Mouse (Mus musculus): ENCODE results near the gene Hormad2. TPM values are rescaled to one million over a fixed set of nuclear protein-coding genes. Genes with fewer than 3 reads are reported as not detected.
A peak's percentile ranks its signal among the peaks of the same experiment; 100 is the strongest.

Gene Hormad2
- total RNA-seq, 2 experiments from 2014 or later: not detected

GRCm38 (mm10) chr11:4320876-4321275 lies 120.0 kb downstream of the Hormad2 start:
- Histone ChIP-seq H3K27ac (no peak overlapping the region), H3K4me3 (no peak overlapping the region)
- intact Hi-C loops (cut with DNase I): no loop called here
- no peak for DNase-seq
- TF ChIP-seq CTCF (IDR thresholded peaks at IDR 0.05): no peak

GRCm38 (mm10) chr11:4319212-4319955 lies 121.5 kb downstream of the Hormad2 start:
- DNase-seq: no peak
- intact Hi-C loops (cut with DNase I): no loop called here
- no peak for TF ChIP-seq CTCF (IDR thresholded peaks at IDR 0.05)
- H3K4me3 ChIP-seq: no peak overlapping the region
- H3K27ac ChIP-seq: no peak overlapping the region

GRCm38 (mm10) chr11:4318011-4318410 lies 122.9 kb downstream of the Hormad2 start:
- TF ChIP-seq CTCF (IDR thresholded peaks at IDR 0.05): no peak
- DNase-seq: no peak
- H3K4me3 ChIP-seq: no peak overlapping the region
- intact Hi-C loops (cut with DNase I): no loop called here
- no peak overlapping the region for H3K27ac ChIP-seq

GRCm38 (mm10) chr11:4317287-4317686 lies 123.6 kb downstream of the Hormad2 start:
- no peak overlapping the region for H3K4me3 ChIP-seq
- intact Hi-C loops (cut with DNase I): no loop called here
- TF ChIP-seq CTCF (IDR thresholded peaks at IDR 0.05): no peak
- DNase-seq: no peak
- H3K27ac ChIP-seq: no peak overlapping the region

GRCm38 (mm10) chr11:4312180-4312579 lies 128.7 kb downstream of the Hormad2 start:
- DNase-seq: no peak
- H3K4me3 ChIP-seq: no peak overlapping the region
- no peak overlapping the region for H3K27ac ChIP-seq
- TF ChIP-seq CTCF (IDR thresholded peaks at IDR 0.05): no peak
- intact Hi-C loops (cut with DNase I): no loop called here

DNA sequence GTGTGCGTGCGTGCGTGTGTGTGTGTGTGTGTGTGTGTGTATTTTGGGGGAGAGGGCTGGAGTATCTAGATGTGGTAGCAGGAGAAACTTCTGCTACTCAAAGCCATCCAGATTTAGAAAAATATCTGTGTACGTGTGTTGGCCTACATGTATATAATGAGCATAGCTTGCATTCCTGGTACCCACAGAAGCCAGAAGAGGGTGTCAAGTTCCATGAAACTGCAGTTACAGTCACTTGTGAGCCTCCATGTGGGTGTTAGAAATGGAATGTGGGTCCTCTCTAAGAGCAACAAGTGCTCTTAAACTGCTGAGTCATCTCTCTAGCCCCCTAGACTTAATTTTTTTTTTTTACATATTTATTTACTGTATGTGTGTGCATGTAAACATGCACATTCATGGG lies 130.6 kb downstream of the Hormad2 start:
- intact Hi-C loops (cut with DNase I): no loop called here
- no peak for TF ChIP-seq CTCF (IDR thresholded peaks at IDR 0.05)
- Histone ChIP-seq H3K27ac (no peak overlapping the region), H3K4me3 (no peak overlapping the region)
- DNase-seq: no peak

DNA sequence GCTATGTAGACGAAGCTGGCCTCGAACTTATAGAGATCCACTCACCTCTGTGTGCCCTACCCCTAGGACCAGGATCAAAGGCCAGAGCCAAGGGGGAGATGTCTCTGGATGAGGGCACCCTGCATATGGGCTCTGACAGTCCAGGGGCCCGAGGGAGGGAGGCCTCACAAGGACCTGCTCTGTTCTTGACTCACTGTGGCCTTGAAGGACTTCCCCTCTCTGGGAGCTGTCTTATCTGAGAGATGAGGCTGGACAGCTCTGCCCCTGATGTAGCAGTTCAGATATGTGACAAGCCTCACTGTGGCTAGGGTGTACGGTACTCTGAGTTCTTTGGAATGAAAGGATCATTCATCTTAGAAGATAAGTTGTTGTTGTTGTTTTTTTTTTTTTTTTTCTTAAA lies 131.3 kb downstream of the Hormad2 start:
- Histone ChIP-seq H3K4me3 (no peak overlapping the region), H3K27ac (no peak overlapping the region)
- DNase-seq: no peak
- intact Hi-C loops (cut with DNase I): no loop called here
- no peak for TF ChIP-seq CTCF (IDR thresholded peaks at IDR 0.05)

GRCm38 (mm10) chr11:4308514-4309450 lies 132.1 kb downstream of the Hormad2 start:
- intact Hi-C loops (cut with DNase I): no loop called here
- peak overlapping the region; percentile 19; the same call in 1 of the 2 replicates for H3K4me3 ChIP-seq
- H3K27ac ChIP-seq: peak overlapping the region; percentile 71
- TF ChIP-seq CTCF (IDR thresholded peaks at IDR 0.05): no peak
- DNase-seq: peak; percentile 56

- Histone ChIP-seq H3K27ac (peak overlapping the region; percentile 71), H3K4me3 (no peak overlapping the region)
- DNase-seq: no peak
- intact Hi-C loops (cut with DNase I): no loop called here
- TF ChIP-seq CTCF (IDR thresholded peaks at IDR 0.05): no peak
Measured at GRCm38 (mm10) chr11:4308060-4308513, 132.8 kb downstream of the Hormad2 start.

- Histone ChIP-seq H3K27ac (no peak overlapping the region), H3K4me3 (no peak overlapping the region)
- intact Hi-C loops (cut with DNase I): no loop called here
- DNase-seq: no peak
- no peak for TF ChIP-seq CTCF (IDR thresholded peaks at IDR 0.05)
Measured at GRCm38 (mm10) chr11:4306086-4306485, 134.8 kb downstream of the Hormad2 start.

DNA sequence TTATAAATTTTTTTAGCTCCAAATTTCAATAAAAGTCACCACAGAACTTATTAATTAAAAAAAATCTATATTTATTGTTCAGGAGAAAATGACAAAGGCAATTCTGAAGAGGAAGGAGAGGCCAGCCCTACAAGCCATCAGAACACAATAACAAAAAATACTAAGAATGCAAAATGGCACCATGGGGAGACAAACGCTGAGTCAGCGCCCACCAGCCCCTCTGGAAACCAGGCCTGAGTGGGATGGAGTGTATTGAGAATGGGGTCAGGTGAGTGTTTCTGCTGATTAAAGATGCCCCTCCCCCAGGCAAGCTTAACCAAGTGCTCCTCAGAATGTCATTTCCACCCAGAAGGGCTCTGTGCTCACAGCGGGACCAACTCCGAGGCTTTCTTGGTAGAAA lies 135.8 kb downstream of the Hormad2 start:
- Histone ChIP-seq H3K27ac (no peak overlapping the region), H3K4me3 (no peak overlapping the region)
- intact Hi-C loops (cut with DNase I): no loop called here
- TF ChIP-seq CTCF (IDR thresholded peaks at IDR 0.05): no peak
- no peak for DNase-seq

DNA sequence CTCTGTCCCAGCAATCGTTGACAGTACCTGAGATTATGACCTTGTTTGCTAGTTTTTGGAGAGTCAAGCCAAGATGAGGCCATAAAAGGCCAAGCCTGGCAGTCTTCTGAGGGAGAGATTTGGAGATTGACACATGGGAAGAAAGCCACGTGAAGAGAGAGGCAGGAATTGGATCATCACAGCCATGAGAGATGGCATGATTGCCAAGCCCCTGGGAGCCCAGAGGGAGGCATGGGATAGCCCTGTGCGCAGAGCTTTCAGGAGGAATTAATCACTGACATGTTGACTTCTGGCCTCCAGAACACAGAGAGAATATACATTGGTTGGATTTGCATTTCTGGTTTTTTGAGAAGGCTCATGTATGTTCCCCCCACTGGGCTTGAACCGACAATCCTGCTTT lies 136.7 kb downstream of the Hormad2 start:
- intact Hi-C loops (cut with DNase I): no loop called here

DNA sequence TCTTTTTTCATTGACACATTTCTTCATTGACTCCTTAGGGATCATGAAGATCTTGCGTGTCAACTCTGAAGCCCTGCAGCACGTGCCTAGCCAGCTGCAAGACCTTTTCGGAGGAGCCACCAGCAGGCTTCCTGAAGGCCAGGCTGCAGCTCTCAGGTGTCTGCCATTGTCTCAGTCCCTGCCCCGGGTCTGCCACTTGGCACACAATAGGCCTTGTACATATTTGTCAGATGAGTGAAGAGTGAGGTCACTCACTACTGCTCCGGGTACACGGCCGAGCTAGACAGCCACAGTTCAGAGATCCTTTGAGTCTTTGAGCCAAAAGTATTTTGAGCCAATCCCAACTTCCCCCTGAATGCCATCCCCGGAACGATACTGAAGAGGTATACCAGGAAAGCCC lies 137.9 kb downstream of the Hormad2 start:
- H3K27ac ChIP-seq: peak overlapping the region; percentile 69
- no peak for DNase-seq
- H3K4me3 ChIP-seq: no peak overlapping the region
- intact Hi-C loops (cut with DNase I): no loop called here
- no peak for TF ChIP-seq CTCF (IDR thresholded peaks at IDR 0.05)

More for the DNA sequence above, 136.7 kb downstream of the Hormad2 start:
- DNase-seq: no peak
- no peak for TF ChIP-seq CTCF (IDR thresholded peaks at IDR 0.05)
- H3K27ac ChIP-seq: no peak overlapping the region
- H3K4me3 ChIP-seq: no peak overlapping the region

Measured in gastrocnemius, adult 2 months (tissue).